Mouse (Mus musculus) erythroblast, embryonic 14.5 days (primary cell): ENCODE measurements around the gene Nnmt. TPM values are rescaled to one million over a fixed set of nuclear protein-coding genes. Genes with fewer than 3 reads are reported as not detected.

Experiments
- H3K27me3 ChIP-seq: 2 replicates; pipeline ENCODE4 v1.6.1; 2012; ENCODE audit warnings: inconsistent platforms; ENCODE audit not compliant: control insufficient read depth
- H3K36me3 ChIP-seq: 2 replicates; pipeline ENCODE4 v1.6.1; 2012; ENCODE audit warnings: mild to moderate bottlenecking, inconsistent platforms; ENCODE audit not compliant: control insufficient read depth
- H3K4me1 ChIP-seq: 2 replicates; pipeline ENCODE4 v1.6.1; 2012; ENCODE audit warnings: inconsistent platforms; ENCODE audit not compliant: control insufficient read depth
- H3K4me3 ChIP-seq: replicated peaks from 2 replicates; pipeline ENCODE3; 2012; ENCODE audit warnings: moderate library complexity, mild to moderate bottlenecking, inconsistent platforms
- H3K9me3 ChIP-seq: 2 replicates; pipeline ENCODE4 v1.6.1; 2012; ENCODE audit warnings: low read length, inconsistent platforms, mixed read lengths; ENCODE audit not compliant: control insufficient read depth
- GATA1 ChIP-seq: IDR thresholded peaks from 2 replicates; pipeline ENCODE4 v1.6.1; 2012; ENCODE audit warnings: low read length, inconsistent platforms, mixed read lengths
- TAL1 ChIP-seq: IDR thresholded peaks from 3 replicates; pipeline ENCODE4 v1.6.1; 2012; ENCODE audit warnings: low read length, inconsistent platforms, mixed read lengths
- polyA plus RNA-seq: library from polyadenylated mRNA; stranded (reverse); fragments of >175 nt; gene quantifications from 2 replicates; pipeline ENCODE4 v1.2.3, GENCODE M21; 2012

Nnmt gene
- polyA plus RNA-seq, 1 experiment = not detected

- H3K36me3 ChIP-seq = no peaks in the 10 kb centered on the region
- TF ChIP-seq TAL1 (no peak), GATA1 (no peak)
- H3K4me1 ChIP-seq = no peaks in the 10 kb centered on the region
- H3K9me3 ChIP-seq = no peaks in the 10 kb centered on the region
- H3K4me3 ChIP-seq = no peak overlapping the region
- no peaks in the 10 kb centered on the region for H3K27me3 ChIP-seq
These were observed 6.1 kb upstream of the Nnmt start for GRCm38 (mm10) chr9:48611032-48611431.

GRCm38 (mm10) chr9:48609734-48610133, 4.8 kb upstream of the Nnmt start:
- TF ChIP-seq TAL1 (no peak), GATA1 (no peak)
- Histone ChIP-seq H3K9me3 (no peaks in the 10 kb centered on the region), H3K4me1 (no peaks in the 10 kb centered on the region), H3K36me3 (no peaks in the 10 kb centered on the region), H3K4me3 (no peak overlapping the region), H3K27me3 (no peaks in the 10 kb centered on the region)

GRCm38 (mm10) chr9:48607417-48607816, 2.5 kb upstream of the Nnmt start:
- no peak overlapping the region for H3K4me3 ChIP-seq
- no peaks in the 10 kb centered on the region for H3K4me1 ChIP-seq
- no peaks in the 10 kb centered on the region for H3K9me3 ChIP-seq
- TF ChIP-seq TAL1 (no peak), GATA1 (no peak)
- no peaks in the 10 kb centered on the region for H3K36me3 ChIP-seq
- no peaks in the 10 kb centered on the region for H3K27me3 ChIP-seq

- H3K27me3 ChIP-seq = no peaks in the 10 kb centered on the region
- H3K9me3 ChIP-seq = no peaks in the 10 kb centered on the region
- TF ChIP-seq GATA1 (no peak), TAL1 (no peak)
- H3K4me1 ChIP-seq = no peaks in the 10 kb centered on the region
- no peaks in the 10 kb centered on the region for H3K36me3 ChIP-seq
- H3K4me3 ChIP-seq = no peak overlapping the region
These were observed 1.2 kb upstream of the Nnmt start for GRCm38 (mm10) chr9:48606171-48606570.

- Histone ChIP-seq H3K36me3 (no peaks in the 10 kb centered on the region), H3K4me1 (no peaks in the 10 kb centered on the region), H3K9me3 (no peaks in the 10 kb centered on the region), H3K27me3 (no peaks in the 10 kb centered on the region), H3K4me3 (no peak overlapping the region)
- TF ChIP-seq GATA1 = no peak
- no peak for TF ChIP-seq TAL1
These were observed 744 bp upstream of the Nnmt start for GRCm38 (mm10) chr9:48605697-48606096.

DNA sequence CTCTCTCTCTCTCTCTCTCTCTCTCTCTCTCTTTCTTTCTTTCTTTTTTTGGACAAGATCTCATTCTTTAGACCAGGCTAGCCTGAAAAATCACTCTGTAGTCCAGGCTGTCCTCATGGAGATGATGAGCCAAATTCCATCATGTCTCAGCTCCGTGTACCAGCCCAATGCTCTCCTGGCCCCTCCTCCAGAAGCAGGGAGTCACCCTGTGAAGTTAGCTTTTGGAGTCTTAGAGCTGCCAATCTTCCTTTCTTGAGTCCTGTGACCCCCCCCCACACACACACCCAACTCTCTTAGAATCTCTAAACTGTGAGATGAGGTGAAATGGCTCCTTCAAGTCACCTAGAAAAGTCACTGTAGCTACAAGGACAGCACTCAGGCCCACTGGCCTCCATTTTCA, 727 bp downstream of the Nnmt start:
- H3K36me3 ChIP-seq = no peaks in the 10 kb centered on the region
- no peaks in the 10 kb centered on the region for H3K9me3 ChIP-seq
- no peaks in the 10 kb centered on the region for H3K27me3 ChIP-seq
- H3K4me3 ChIP-seq = no peak overlapping the region
- no peaks in the 10 kb centered on the region for H3K4me1 ChIP-seq
- no peak for TF ChIP-seq GATA1
- no peak for TF ChIP-seq TAL1

DNA sequence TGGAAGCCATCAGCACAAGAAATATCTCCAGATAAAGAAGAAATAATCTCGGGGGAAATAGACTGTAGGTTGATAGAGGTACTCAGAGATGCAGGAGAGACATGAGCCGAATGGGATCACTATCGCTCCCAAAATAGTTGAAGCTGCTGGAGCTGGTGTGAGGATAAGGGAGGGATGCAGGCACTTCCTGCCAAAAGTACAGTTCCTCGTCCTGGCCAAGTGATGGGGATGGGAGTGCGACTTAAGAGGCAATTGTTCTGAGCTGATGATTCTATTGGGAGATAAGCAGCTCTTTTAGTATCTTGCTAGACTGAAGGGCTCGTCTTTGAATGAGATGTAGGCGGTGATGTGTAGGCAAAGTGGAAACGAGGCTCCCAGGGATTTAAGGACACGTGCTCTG, 4.1 kb downstream of the Nnmt start:
- H3K4me1 ChIP-seq = no peaks in the 10 kb centered on the region
- no peaks in the 10 kb centered on the region; the same call in 1 of the 2 replicates for H3K27me3 ChIP-seq
- H3K9me3 ChIP-seq = no peaks in the 10 kb centered on the region
- no peak overlapping the region for H3K4me3 ChIP-seq
- no peak for TF ChIP-seq GATA1
- TF ChIP-seq TAL1 = no peak
- H3K36me3 ChIP-seq = no peaks in the 10 kb centered on the region

- no peaks in the 10 kb centered on the region for H3K9me3 ChIP-seq
- TF ChIP-seq TAL1 (no peak), GATA1 (no peak)
- H3K36me3 ChIP-seq = no peaks in the 10 kb centered on the region
- no peak overlapping the region for H3K4me3 ChIP-seq
- no peaks in the 10 kb centered on the region for H3K4me1 ChIP-seq
- no peaks in the 10 kb centered on the region; the same call in 1 of the 2 replicates for H3K27me3 ChIP-seq
These were observed 4.9 kb downstream of the Nnmt start for GRCm38 (mm10) chr9:48600066-48600465.

DNA sequence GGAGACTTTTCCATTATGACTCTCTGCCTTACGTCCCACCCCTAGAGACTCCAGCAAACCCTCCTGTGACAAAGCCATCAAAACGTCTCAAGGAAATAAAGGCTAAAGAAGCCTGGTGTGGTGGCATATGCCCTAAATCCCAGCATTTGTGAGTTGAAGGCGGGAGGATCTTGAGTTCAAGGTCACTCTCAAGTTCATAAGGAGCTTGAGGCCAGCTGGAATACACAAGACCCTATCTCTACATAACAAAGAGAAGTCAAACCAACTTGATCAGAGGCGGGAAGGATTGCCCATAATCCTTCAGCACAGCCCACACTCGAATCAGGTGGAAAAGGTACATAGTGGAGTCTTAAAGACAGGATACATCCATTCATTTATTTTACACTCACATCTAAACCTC, 7.5 kb downstream of the Nnmt start:
- Histone ChIP-seq H3K4me3 (no peak overlapping the region), H3K36me3 (no peaks in the 10 kb centered on the region), H3K4me1 (no peaks in the 10 kb centered on the region), H3K27me3 (no peaks in the 10 kb centered on the region; the same call in 1 of the 2 replicates), H3K9me3 (no peaks in the 10 kb centered on the region)
- TF ChIP-seq TAL1 (no peak), GATA1 (no peak)

DNA sequence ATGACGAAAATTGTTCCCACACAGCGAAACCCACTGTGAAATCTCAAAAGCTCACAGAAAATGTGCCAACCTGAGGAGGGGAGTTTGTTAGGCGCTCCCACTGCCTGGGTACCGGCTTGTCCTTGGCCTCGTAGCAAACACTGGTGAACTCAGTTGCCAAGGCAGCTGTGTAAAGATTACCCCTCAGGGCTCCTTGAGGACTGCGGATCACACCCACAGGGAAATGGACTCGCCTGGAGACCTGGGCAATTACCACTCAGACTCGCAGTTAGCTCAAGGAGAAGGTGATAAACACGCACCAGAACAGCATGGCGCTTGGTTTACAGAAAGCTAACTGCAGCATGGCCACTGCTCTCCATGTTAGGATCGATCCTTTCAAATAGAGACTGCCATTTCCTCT, 8.0 kb downstream of the Nnmt start:
- H3K9me3 ChIP-seq = no peaks in the 10 kb centered on the region
- H3K27me3 ChIP-seq = no peaks in the 10 kb centered on the region; the same call in 1 of the 2 replicates
- no peaks in the 10 kb centered on the region for H3K4me1 ChIP-seq
- TF ChIP-seq GATA1 = no peak
- TF ChIP-seq TAL1 = no peak
- H3K4me3 ChIP-seq = no peak overlapping the region
- no peaks in the 10 kb centered on the region for H3K36me3 ChIP-seq
